Mouse (Mus musculus) kidney, postnatal 25 days (tissue): ENCODE measurements at regions not wholly inside any gene's neighbourhood (a gene's known extent, or its start where the extent isn't known, plus 50 kb on each side); places are given as distances from the start of the nearest gene placed in this dataset.
A peak's percentile ranks its signal among the peaks of the same experiment; 100 is the strongest.
"Not testable (repeated sequence)": the region's sequence is repeated elsewhere in the genome, so short reads cannot be mapped to it uniquely, and the experiment has no call there.

Experiments
- DNase-seq, 2 experiments: peaks; one replicate each; pipeline ENCODE4 v3.0.0; 2021; ENCODE audit warnings: mixed read lengths in 2 of 2

DNA sequence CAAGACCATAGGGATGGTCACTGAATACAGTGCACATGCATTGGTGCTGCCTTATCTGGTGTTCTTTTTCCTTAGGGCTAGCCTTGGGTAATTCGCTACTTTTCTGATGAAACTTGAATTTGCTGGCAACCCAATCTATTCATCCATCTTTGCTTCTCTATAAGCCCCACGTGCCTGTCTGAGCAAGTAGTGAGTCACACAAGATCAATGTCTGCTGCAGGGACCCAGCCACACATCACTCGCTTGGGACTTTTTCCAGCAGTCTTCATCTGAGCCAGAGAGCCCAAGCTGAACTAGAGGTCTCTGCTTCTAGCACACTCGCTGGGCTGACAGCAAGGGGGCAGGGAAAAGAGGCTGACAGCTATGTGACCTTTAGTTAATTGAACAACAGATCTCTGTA lies 464.3 kb upstream of the Nmur2 start:
- no peak for DNase-seq

- DNase-seq = no peak
These were observed 474.1 kb upstream of the Nmur2 start for GRCm38 (mm10) chr11:56514941-56515340.

- no peak for DNase-seq
These were observed 477.7 kb upstream of the Nmur2 start for GRCm38 (mm10) chr11:56518486-56518885.

DNA sequence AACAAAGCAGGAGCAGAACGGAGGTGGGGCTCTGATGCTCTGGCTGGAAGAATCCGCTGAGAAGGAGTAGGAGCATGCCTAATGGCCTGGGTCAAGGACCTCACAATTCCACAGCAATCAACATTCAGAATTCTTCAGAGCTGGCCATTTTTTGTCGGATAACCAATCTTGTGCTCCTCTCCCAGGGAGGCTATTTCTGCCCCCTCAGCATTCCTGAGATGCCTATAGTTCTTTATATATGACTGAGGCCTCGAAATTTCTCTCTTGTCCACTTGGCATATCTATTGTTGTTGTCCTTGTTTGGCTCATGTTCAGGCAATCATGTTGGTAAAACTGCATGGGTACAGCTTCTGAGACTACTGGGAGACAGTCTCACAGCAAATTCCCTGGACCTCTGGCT lies 460.5 kb upstream of the Gria1 start:
- no peak for DNase-seq

- peak; percentile 6 to 39 for DNase-seq
These were observed 454.9 kb upstream of the Gria1 start for GRCm38 (mm10) chr11:56556332-56556731.

- no peak for DNase-seq
These were observed 431.2 kb upstream of the Gria1 start for GRCm38 (mm10) chr11:56580028-56580427.

GRCm38 (mm10) chr11:56583054-56583453 lies 428.1 kb upstream of the Gria1 start:
- no peak for DNase-seq

- not testable (repeated sequence) for DNase-seq
These were observed 417.8 kb upstream of the Gria1 start for GRCm38 (mm10) chr11:56593435-56593834.

- peak in 1 of 2 experiments; percentile 1 for DNase-seq
These were observed 407.4 kb upstream of the Gria1 start for GRCm38 (mm10) chr11:56603742-56604141.

GRCm38 (mm10) chr11:56627659-56628058 lies 383.5 kb upstream of the Gria1 start:
- no peak for DNase-seq

- no peak for DNase-seq
These were observed 377.7 kb upstream of the Gria1 start for GRCm38 (mm10) chr11:56633445-56633844.

GRCm38 (mm10) chr11:56636606-56637226 lies 374.5 kb upstream of the Gria1 start:
- no peak for DNase-seq

GRCm38 (mm10) chr11:56641716-56642115 lies 369.5 kb upstream of the Gria1 start:
- no peak for DNase-seq
